Mouse (Mus musculus) WW6 (cell line): ENCODE measurements around the gene B230307C23Rik.
"Not testable (repeated sequence)": the region's sequence is repeated elsewhere in the genome, so short reads cannot be mapped to it uniquely, and the experiment has no call there.

Experiments
- DNase-seq: peaks from one replicate; pipeline ENCODE4 v3.0.0-alpha.2; 2013; ENCODE audit warnings: low read depth, low spot score

The B230307C23Rik gene

GRCm38 (mm10) chr16:97997383-97997731 is 242 bp downstream of the B230307C23Rik start:
- not testable (repeated sequence) for DNase-seq

GRCm38 (mm10) chr16:98022081-98022480 is 25.0 kb downstream of the B230307C23Rik start:
- DNase-seq: no peak

DNA sequence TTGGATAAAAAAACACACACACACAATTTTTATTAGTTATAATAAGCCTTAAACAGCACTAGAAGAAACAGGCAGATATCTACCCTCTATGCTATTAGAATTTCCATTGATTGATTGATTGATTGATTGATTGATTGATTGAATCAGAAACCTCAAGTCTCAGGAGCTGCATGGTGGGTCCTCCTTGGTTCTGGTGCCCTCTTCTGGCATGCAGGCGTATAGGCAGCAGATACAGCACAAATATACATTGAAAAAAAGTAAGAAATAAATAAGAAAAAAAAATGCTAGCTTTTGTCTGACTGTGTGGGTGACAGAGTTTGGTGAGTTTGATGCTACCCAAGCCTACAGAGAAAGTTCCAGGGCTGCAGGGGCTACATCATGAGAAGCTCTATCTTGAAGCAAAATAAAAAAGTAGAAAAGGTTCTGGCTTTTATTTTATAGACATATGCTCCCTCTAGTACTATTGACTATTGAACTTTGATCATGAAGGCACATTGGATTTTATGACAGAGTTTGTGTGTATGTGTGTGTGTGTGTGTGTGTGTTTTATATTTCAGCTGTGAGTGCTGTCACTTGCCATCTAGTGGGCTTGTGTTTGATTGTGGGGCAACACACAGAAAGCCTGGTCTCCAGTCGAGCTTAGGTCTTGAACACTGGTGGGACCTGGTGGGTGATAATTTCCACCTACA is 25.7 kb downstream of the B230307C23Rik start:
- DNase-seq: peak; percentile 96

DNA sequence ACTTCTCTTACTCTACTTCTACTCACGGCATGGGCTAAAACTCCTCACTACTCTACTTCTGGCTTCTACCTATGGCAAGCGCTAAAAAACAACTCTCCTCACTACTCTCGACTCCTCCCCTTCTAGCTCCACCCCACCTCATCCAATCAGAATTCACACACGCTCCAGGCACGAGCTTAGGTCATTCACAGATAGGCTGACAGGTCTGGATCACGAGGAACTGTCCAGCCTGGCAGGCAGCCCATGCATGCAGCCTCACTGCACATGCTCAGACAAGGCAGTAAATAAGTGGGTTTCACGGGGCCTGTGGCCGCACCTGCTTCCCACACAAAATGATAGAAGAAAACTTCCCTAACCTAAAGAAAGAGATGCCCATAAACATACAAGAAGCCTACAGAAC is 29.1 kb downstream of the B230307C23Rik start:
- DNase-seq: not testable (repeated sequence)

GRCm38 (mm10) chr16:98034971-98035370 is 37.9 kb downstream of the B230307C23Rik start:
- DNase-seq: not testable (repeated sequence)

DNA sequence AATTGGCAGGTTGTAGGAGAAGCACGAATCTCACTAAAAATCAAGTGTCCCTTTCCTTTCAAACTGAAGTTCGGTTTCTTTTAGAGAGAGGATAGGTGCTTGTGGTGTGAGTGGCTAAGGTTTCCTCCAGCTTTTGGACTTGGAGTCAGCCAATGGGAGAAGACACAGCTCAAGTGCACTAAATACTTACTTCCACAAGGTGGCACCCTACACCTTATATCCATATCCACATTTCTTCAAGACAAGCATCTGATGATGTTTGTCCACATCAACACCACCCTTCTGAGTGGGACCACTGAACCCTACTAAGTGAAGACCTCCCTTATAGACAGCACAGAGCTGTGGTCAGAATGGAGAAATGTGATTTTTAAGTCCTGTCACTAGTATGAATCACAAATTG is 44.6 kb downstream of the B230307C23Rik start:
- peak; percentile 28 for DNase-seq

DNA sequence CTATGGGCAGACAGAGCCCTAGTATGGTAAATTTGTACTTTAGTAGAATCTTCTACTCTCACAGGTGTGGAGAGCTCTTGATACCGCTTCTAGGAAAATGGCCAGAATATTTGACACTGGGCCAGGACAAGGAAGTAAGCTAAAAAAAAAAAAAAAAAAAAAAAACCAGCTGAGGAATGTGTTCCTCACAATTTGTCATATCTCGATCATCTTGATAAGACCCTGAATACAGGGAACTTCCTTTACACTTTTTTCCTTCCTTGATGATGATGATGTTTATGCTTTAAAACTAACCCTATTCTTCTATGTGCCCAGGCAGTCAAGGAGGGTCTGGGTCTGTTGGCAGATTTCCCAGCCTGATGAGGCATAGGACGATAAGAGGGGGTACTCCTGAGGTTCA is 82.3 kb downstream of the B230307C23Rik start:
- DNase-seq: not testable (repeated sequence)

GRCm38 (mm10) chr16:98081140-98081539 is 84.0 kb downstream of the B230307C23Rik start:
- not testable (repeated sequence) for DNase-seq
